Mouse (Mus musculus) monocyte, adult 5-6 weeks (primary cell): ENCODE data around the gene Nek6. TPM values are rescaled to one million over a fixed set of nuclear protein-coding genes. Genes with fewer than 3 reads are reported as not detected.

Experiments used
- ATAC-seq: fragments of 153-309, 156-312 bp; replicated peaks from 2 replicates; pipeline ENCODE4 v1.8.0; 2017; ENCODE audit warnings: mild to moderate bottlenecking; ENCODE audit not compliant: low TSS enrichment, insufficient number of reproducible peaks, severe bottlenecking, poor library complexity, low FRiP score
- total RNA-seq: library from RNA; stranded (forward); fragments of 200-1000, 200-491, 200-594 nt; gene quantifications from 3 replicates; pipeline ENCODE4 v1.2.3, GENCODE M21; 2017

The Nek6 gene
- total RNA-seq, 1 experiment from 2014 or later, result 0.57 TPM

DNA sequence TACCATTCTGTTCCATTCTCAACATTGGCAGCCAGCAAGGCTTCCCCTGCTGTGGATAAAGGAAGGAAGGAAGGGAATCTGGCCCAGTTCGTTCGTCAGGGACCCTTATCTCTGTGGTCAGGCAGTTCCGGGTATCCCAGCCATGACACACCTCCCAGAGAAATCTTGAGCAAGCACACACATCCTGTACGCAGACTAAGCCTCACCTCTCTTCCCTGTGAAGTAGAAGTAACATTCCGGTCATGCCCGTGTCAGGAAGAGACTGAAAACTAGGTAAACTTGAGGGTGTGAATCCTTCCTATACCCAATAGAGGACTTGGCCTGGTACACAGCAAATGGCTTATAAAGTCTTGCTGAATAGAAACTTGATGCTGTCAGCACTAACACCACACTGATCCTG is 21.9 kb downstream of the Nek6 start:
- ATAC-seq, result no peak

- no peak for ATAC-seq
Measured at GRCm38 (mm10) chr2:38533767-38534166, 22.3 kb downstream of the Nek6 start.

- ATAC-seq, result no peak
Measured at GRCm38 (mm10) chr2:38534241-38534940, 22.9 kb downstream of the Nek6 start.

DNA sequence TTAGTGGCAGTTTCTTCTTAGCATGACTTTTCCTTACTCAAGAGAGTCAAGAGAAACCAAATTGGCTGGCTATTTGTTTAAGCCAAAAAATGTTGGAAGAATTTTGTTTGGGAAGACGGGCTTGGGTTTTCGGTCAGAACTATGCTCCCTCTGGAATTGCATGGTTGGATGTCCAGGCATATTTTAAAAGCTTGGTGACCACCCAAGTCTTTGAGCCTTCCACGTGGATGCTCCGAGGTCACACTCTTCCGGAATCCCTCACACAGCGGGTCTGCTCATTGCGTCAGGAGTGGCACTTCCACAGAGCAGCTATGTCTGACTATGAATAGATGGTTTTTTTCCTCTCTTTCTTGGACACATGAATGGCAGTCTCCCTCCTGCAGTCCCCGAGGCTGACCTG is 23.6 kb downstream of the Nek6 start:
- no peak for ATAC-seq

DNA sequence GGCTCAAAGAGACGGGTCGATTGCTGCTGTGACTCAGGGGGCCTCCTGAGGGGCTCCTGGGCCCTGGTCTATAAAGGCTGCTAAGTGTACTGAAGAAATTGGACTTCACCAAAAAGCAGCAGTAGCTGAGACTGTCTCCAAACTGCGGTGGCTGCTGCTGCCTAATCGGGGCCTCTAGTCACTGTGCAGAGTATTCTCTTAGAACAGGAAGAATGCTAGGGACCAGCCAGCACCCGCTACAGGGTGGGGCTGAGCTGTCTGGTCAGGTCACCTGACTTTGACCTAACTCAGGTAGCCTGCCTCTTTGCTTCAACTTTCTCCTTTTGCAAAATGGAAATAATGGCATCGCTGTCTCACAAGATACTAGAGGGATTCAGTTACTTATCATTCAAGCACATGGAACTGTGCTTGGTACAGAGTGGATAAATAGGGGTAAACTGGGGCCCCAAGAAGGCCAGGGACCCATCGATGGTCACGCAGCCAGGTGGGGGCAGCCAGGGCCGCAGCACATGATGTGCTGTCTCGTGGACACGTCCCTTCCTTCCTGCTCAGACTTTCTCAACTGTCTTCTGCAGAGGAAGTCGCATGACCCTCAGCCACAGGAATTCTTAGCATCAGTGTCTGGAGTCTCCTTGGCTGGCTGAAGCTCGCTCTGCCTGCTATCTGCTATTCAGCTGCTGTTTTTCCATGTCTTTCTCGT is 24.2 kb downstream of the Nek6 start:
- no peak; the same call in 1 of the 2 replicates for ATAC-seq

GRCm38 (mm10) chr2:38536331-38536731 is 24.9 kb downstream of the Nek6 start:
- peak; percentile 88 for ATAC-seq

- no peak for ATAC-seq
Measured at GRCm38 (mm10) chr2:38539677-38540076, 28.2 kb downstream of the Nek6 start.

DNA sequence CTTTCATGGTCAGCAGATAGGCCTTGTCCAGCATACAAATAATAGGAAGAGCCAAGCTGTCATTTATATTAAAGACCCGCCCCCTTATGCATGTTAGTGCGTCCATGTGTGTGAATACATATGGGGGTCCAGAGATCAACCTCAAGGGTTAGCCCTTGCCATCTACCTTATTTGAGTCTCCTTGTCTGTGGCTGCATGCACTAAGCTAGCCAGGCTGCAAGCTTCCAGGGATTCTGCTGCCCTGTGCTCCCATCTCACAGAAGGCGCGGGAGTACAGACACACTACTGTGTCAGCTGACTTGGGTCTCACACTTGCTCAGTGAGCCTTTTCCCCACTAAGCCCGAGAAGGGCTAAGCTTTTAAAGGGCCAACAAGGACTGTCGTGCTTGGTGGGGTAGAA is 29.2 kb downstream of the Nek6 start:
- ATAC-seq, result no peak

DNA sequence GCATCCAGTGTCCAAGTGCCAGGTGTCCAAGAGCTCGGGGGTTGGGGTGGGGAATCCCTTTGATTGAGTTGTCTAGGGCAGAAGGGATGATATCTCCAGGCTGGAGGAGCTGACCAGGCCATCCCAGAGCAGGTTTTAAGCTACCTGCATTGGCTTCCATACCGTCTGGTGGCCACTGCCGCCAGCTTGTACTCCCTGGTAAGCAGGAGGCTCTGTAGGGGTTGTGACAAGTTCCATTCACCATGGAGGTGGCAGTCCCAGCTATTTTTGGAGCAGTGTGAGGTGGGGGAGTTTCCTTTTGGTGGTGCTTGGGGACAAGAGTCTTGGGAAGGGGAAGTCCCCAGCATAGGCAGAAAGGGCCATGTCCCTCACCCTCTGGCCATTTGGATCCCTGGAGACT is 29.7 kb downstream of the Nek6 start:
- no peak for ATAC-seq

GRCm38 (mm10) chr2:38541570-38541969 is 30.1 kb downstream of the Nek6 start:
- no peak for ATAC-seq

DNA sequence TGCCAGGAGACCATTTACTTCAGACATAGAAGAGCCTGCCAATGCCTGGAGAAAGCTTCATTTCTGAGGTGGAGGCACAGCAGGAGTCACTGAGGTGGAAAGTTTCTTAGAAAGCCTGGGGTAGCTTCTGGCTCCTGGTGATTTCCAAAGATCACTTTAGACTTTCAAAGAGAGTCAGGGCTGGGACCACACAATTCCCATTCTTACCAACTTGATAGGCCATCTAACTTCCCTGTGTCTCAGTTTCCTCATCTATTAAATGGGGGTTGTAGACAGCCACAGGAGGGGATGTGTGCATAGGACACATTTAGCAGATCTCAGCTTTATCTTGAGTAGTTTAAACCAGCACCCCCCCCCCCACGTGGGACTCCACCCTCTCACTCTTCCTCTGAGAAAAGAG is 30.9 kb downstream of the Nek6 start:
- ATAC-seq, result no peak

DNA sequence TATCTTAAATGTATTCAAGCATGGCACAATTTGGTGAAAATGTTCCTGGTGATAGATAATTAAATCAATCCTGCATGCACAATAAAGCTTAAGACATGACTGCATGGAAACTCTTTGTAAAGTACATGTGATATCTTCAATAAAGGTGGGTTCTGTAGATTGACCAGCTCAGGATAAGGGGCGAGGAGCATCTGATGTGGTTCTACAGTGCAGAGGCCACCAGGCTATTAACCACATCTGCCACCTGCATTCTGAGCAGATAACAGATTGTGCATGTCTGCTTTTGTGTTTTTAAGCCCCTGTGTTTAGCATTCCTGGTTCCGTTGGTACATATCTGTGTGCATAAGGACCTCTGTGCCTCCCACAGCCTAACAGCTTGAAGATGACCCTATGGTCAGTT is 31.7 kb downstream of the Nek6 start:
- no peak for ATAC-seq

DNA sequence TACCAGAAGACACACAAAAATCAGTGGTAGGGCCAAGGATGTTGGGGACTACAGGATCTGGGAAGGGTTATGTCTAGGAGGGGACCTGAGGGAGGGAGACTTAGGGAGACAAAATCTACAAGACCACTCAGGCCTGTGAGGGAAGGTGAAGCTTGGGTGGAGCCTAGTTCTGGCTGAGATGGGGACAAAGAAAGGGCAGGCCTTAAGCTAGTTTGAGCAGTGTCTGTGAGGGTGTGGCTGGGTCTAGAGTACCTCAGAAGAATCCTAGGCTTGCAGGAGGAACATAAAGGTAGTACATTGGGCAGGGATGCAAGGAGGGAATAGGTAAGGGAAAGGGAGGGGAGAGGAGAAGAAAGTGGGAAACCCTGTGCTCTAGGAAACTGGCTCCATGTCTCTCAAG is 32.9 kb downstream of the Nek6 start:
- ATAC-seq, result no peak

- 0 out of 2 replicates have a peak, but pooled peaks have one; percentile 18 for ATAC-seq
Measured at GRCm38 (mm10) chr2:38544982-38545381, 33.5 kb downstream of the Nek6 start.

GRCm38 (mm10) chr2:38545706-38546105 is 34.3 kb downstream of the Nek6 start:
- ATAC-seq, result no peak

- ATAC-seq, result no peak
Measured at GRCm38 (mm10) chr2:38546222-38546621, 34.8 kb downstream of the Nek6 start.

GRCm38 (mm10) chr2:38546748-38547147 is 35.3 kb downstream of the Nek6 start:
- no peak for ATAC-seq

GRCm38 (mm10) chr2:38547793-38548517 is 36.5 kb downstream of the Nek6 start:
- no peak for ATAC-seq

DNA sequence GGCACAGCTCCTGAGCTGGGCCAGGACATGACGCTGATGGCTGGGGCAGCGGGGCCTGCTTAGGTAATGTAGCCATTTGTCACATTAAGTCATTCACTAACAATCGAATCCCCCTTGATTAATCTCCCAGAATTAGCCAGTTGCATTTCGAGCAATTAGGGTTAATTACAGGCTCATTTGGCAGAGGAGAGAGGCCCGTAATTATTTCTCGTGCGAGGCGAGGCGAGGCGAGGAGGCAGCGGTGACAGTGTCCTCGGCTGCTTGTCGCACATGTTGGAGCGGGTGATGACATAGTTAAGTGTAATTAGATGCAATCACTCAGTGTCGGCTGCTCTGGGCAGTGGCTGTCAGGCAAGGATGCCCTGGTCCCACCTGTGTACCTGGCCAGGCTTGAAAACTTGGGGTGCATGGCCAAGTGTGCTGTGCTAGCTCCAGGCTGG is 40.6 kb downstream of the Nek6 start:
- no peak for ATAC-seq
